Mouse (Mus musculus) bone marrow macrophage, adult 2 months (primary cell): Measurements from ENCODE around the gene Olfr319. TPM values are rescaled to one million over a fixed set of nuclear protein-coding genes. Genes with fewer than 3 reads are reported as not detected.
"Not testable (repeated sequence)": the region's sequence is repeated elsewhere in the genome, so short reads cannot be mapped to it uniquely, and the experiment has no call there.

Experiments used
- H3K27ac ChIP-seq: 2 replicates; pipeline ENCODE4 v1.5.1; 2012; ENCODE audit warnings: low read depth, low read length; ENCODE audit not compliant: insufficient read depth
- H3K4me1 ChIP-seq: 2 replicates; pipeline ENCODE4 v1.6.1; 2012; ENCODE audit warnings: low read length; ENCODE audit not compliant: control insufficient read depth, insufficient read depth
- H3K4me3 ChIP-seq: 2 replicates; pipeline ENCODE4 v1.5.1; 2012; ENCODE audit warnings: mild to moderate bottlenecking, low read length, moderate library complexity; ENCODE audit not compliant: insufficient read depth
- CTCF ChIP-seq: IDR thresholded peaks from 2 replicates; pipeline ENCODE4 v1.5.1; 2012; ENCODE audit warnings: low read depth, mild to moderate bottlenecking, low read length, moderate library complexity
- POLR2A ChIP-seq: IDR thresholded peaks from 2 replicates; pipeline ENCODE4 v1.6.1; 2012; ENCODE audit warnings: mild to moderate bottlenecking, low read depth, low read length, borderline replicate concordance
- polyA plus RNA-seq: library from polyadenylated mRNA; stranded (reverse); fragments of >200 nt; gene quantifications from 2 replicates; pipeline ENCODE4 v1.2.4, GENCODE M21; 2012; ENCODE audit not compliant: missing spikeins, insufficient read depth, insufficient read length

Gene Olfr319
- polyA plus RNA-seq, 1 experiment: not detected

GRCm38 (mm10) chr11:58733372-58733771 lies 34.4 kb downstream of the Olfr319 start:
- TF ChIP-seq CTCF: no peak
- no peak for TF ChIP-seq POLR2A
- no peak overlapping the region for H3K4me3 ChIP-seq
- H3K27ac ChIP-seq: no peak overlapping the region
- no peaks in the 10 kb centered on the region for H3K4me1 ChIP-seq

DNA sequence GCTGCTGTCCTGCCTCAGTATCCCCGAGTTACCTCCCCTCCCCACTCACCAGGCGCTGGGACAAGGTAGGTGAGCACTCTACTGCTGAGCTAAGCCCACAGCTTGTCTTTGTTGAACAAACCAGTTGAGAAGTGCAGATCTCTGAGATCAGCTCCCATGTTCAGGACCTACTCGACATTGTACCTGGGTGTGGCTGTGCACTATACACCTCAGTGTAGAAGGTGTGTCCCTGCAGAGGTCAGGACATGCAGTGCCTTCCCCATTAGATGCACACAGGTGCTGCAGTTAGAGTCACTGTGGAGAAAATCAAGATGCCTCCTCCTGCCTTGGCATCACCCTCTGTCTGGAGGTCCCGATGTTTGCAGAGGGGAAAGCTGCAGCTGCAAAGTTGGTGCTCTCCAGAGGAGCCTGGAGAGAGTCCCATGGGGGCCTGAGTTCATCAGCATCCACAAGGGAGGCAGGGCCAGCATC lies 39.9 kb downstream of the Olfr319 start, which contains the start of gene Olfr317:
Olfr317 (minus strand) TSS at position 421 of the 471 bp plus-strand sequence.
- Histone ChIP-seq H3K4me1 (no peaks in the 10 kb centered on the region), H3K4me3 (no peak within 1 kb of the TSS), H3K27ac (no peak within 1 kb of the TSS)
- TF ChIP-seq POLR2A: no peak
- TF ChIP-seq CTCF: no peak

DNA sequence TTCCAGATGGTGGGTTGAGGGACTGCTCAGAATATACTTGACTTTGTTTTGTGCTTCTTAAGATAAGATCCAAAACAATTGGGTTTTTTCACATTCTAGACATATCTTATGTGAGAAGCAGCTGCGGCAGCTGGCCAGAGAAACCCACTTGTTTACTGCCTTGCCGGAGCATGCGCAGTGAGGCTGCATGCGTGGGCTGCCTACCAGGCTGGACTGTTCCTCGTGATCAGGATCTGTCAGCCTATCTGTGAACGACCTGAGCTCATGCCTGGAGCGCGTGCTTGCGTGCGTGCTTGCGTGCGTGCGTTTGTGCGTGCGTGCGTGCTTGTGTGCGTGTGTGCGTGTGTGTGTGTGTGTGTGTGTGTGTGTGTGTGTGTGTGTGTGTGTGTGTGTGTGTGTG lies 52.1 kb downstream of the Olfr319 start:
- not testable (repeated sequence) for H3K4me3 ChIP-seq, H3K4me1 ChIP-seq, H3K27ac ChIP-seq

- no peaks in the 10 kb centered on the region for H3K4me1 ChIP-seq
- no peak within 1 kb of the TSS for H3K27ac ChIP-seq
- TF ChIP-seq CTCF (no peak), POLR2A (no peak)
- H3K4me3 ChIP-seq: no peak within 1 kb of the TSS
Observed at GRCm38 (mm10) chr11:58752434-58752833, 53.5 kb downstream of the Olfr319 start, which contains the start of gene Olfr316. Gene Olfr316 (plus strand): TSS chr11:58752734.

Other genes starting within 250 kb of the Olfr319 start
- gene Lypd9, start 246.2 kb upstream of the Olfr319 start, polyA plus RNA-seq: not detected in 2 replicates
- not detected in 2 replicates for gene Olfr30, start 236.9 kb upstream of the Olfr319 start, polyA plus RNA-seq
- not detected in 2 replicates for gene Olfr332, start 206.6 kb upstream of the Olfr319 start, polyA plus RNA-seq
- gene Olfr331, start 196.6 kb upstream of the Olfr319 start, polyA plus RNA-seq: not detected in 2 replicates
- gene Olfr330, start 164.3 kb upstream of the Olfr319 start, polyA plus RNA-seq: not detected in 2 replicates
- not detected in 2 replicates for gene Olfr329-ps, start 152.7 kb upstream of the Olfr319 start, polyA plus RNA-seq
- not detected in 2 replicates for gene Olfr328, start 143.5 kb upstream of the Olfr319 start, polyA plus RNA-seq
- gene Olfr224, start 128.6 kb upstream of the Olfr319 start, polyA plus RNA-seq: not detected in 2 replicates
- gene Olfr325, start 121.4 kb upstream of the Olfr319 start, polyA plus RNA-seq: not detected in 2 replicates
- gene Olfr324, start 104.0 kb upstream of the Olfr319 start, polyA plus RNA-seq: not detected in 2 replicates
- gene 2210407C18Rik, start 83.1 kb upstream of the Olfr319 start, polyA plus RNA-seq: not detected in 2 replicates
- not detected in 2 replicates for gene Olfr323, start 68.7 kb upstream of the Olfr319 start, polyA plus RNA-seq
- not detected in 2 replicates for gene Trim58, start 58.7 kb upstream of the Olfr319 start, polyA plus RNA-seq
- gene Olfr322, start 40.4 kb upstream of the Olfr319 start, polyA plus RNA-seq: not detected in 2 replicates
- not detected in 2 replicates for gene Olfr320, start 18.1 kb upstream of the Olfr319 start, polyA plus RNA-seq
- not detected in 2 replicates for gene Olfr318, start 24.9 kb downstream of the Olfr319 start, polyA plus RNA-seq
- not detected in 2 replicates for gene Olfr317, start 40.0 kb downstream of the Olfr319 start, polyA plus RNA-seq
- gene Olfr316, start 53.6 kb downstream of the Olfr319 start, polyA plus RNA-seq: not detected in 2 replicates
- not detected in 2 replicates for gene Olfr315, start 74.0 kb downstream of the Olfr319 start, polyA plus RNA-seq
- not detected in 2 replicates for gene Olfr314, start 83.8 kb downstream of the Olfr319 start, polyA plus RNA-seq
- gene Fam183b, start 102.8 kb downstream of the Olfr319 start, polyA plus RNA-seq: not detected in 2 replicates
- not detected in 2 replicates for gene Olfr313, start 115.8 kb downstream of the Olfr319 start, polyA plus RNA-seq
- gene Olfr312, start 130.1 kb downstream of the Olfr319 start, polyA plus RNA-seq: not detected in 2 replicates
- gene Olfr311, start 140.1 kb downstream of the Olfr319 start, polyA plus RNA-seq: not detected in 2 replicates
- gene Gm12258, start 148.0 kb downstream of the Olfr319 start, polyA plus RNA-seq: 3.8 and 5.3 TPM in 2 replicates
- gene 2810021J22Rik, start 168.1 kb downstream of the Olfr319 start, polyA plus RNA-seq: 3.6 and 4.5 TPM in 2 replicates
- gene Zfp39, start 205.1 kb downstream of the Olfr319 start, polyA plus RNA-seq: 3.3 and 4.0 TPM in 2 replicates
- gene Btnl10, start 218.7 kb downstream of the Olfr319 start, polyA plus RNA-seq: not detected in 2 replicates
- 99.5 and 112 TPM in 2 replicates for gene Rnf187, start 239.8 kb downstream of the Olfr319 start, polyA plus RNA-seq
- 1.4 TPM in 1 of 2 replicates, not detected in the other for gene Hist3h2ba, start 249.8 kb downstream of the Olfr319 start, polyA plus RNA-seq